Mouse (Mus musculus): ENCODE results near the gene Eml3.
A peak's percentile ranks its signal among the peaks of the same experiment; 100 is the strongest.

Gene Eml3

GRCm38 (mm10) chr19:8914212-8914611, 15.1 kb upstream of the Eml3 start:
- peak; percentile 86 for ATAC-seq (ENCODE audit: low TSS enrichment)

GRCm38 (mm10) chr19:8919000-8919399, 10.4 kb upstream of the Eml3 start:
- ATAC-seq (ENCODE audit: low TSS enrichment) = no peak

- no peak for ATAC-seq (ENCODE audit: low TSS enrichment)
Observed at GRCm38 (mm10) chr19:8919684-8920072, 9.7 kb upstream of the Eml3 start.

GRCm38 (mm10) chr19:8920073-8920736, 9.1 kb upstream of the Eml3 start, which contains the start of gene B3gat3:
TSS of gene B3gat3 (plus strand) at chr19:8920374.
- peak; percentile 98 for ATAC-seq (ENCODE audit: low TSS enrichment)

GRCm38 (mm10) chr19:8920836-8921291, 8.5 kb upstream of the Eml3 start:
- ATAC-seq (ENCODE audit: low TSS enrichment) = peak; percentile 14; the same call in 1 of the 2 replicates

- ATAC-seq (ENCODE audit: low TSS enrichment) = no peak
Observed at GRCm38 (mm10) chr19:8921741-8922140, 7.6 kb upstream of the Eml3 start.

GRCm38 (mm10) chr19:8926766-8927165, 2.6 kb upstream of the Eml3 start:
- peak; percentile 10; the same call in 1 of the 2 replicates for ATAC-seq (ENCODE audit: low TSS enrichment)

GRCm38 (mm10) chr19:8927891-8928525, 1.3 kb upstream of the Eml3 start:
- peak; percentile 55; the same call in 1 of the 2 replicates for ATAC-seq (ENCODE audit: low TSS enrichment)

GRCm38 (mm10) chr19:8928689-8929223, 596 bp upstream of the Eml3 start:
- ATAC-seq (ENCODE audit: low TSS enrichment) = no peak

- no peak for ATAC-seq (ENCODE audit: low TSS enrichment)
Observed at GRCm38 (mm10) chr19:8930117-8930516, 765 bp downstream of the Eml3 start.

GRCm38 (mm10) chr19:8930771-8931170, 1.4 kb downstream of the Eml3 start:
- ATAC-seq (ENCODE audit: low TSS enrichment) = no peak

- no peak for ATAC-seq (ENCODE audit: low TSS enrichment)
Observed at GRCm38 (mm10) chr19:8936736-8937135, 7.4 kb downstream of the Eml3 start.

- ATAC-seq (ENCODE audit: low TSS enrichment) = no peak
Observed at GRCm38 (mm10) chr19:8940526-8941133, 11.3 kb downstream of the Eml3 start.

GRCm38 (mm10) chr19:8941136-8941514, 11.8 kb downstream of the Eml3 start:
- no peak for ATAC-seq (ENCODE audit: low TSS enrichment)

- peak; percentile 92 for ATAC-seq (ENCODE audit: low TSS enrichment)
Observed at GRCm38 (mm10) chr19:8941515-8942217, 12.3 kb downstream of the Eml3 start, which contains the start of gene Mta2. TSS of gene Mta2 (plus strand) at chr19:8941875.

GRCm38 (mm10) chr19:8942276-8942964, 13.1 kb downstream of the Eml3 start:
- peak; percentile 45 for ATAC-seq (ENCODE audit: low TSS enrichment)

- no peak for ATAC-seq (ENCODE audit: low TSS enrichment)
Observed at GRCm38 (mm10) chr19:8943047-8943446, 13.7 kb downstream of the Eml3 start.

GRCm38 (mm10) chr19:8944062-8944461, 14.7 kb downstream of the Eml3 start:
- no peak for ATAC-seq (ENCODE audit: low TSS enrichment)

- no peak for ATAC-seq (ENCODE audit: low TSS enrichment)
Observed at GRCm38 (mm10) chr19:8944750-8945149, 15.4 kb downstream of the Eml3 start.

GRCm38 (mm10) chr19:8945251-8945650, 15.9 kb downstream of the Eml3 start:
- ATAC-seq (ENCODE audit: low TSS enrichment) = no peak

- no peak for ATAC-seq (ENCODE audit: low TSS enrichment)
Observed at GRCm38 (mm10) chr19:8946929-8947328, 17.6 kb downstream of the Eml3 start.

Measured in frontal cortex, adult (tissue).